Mouse (Mus musculus): ENCODE results near the gene Gins1.
"Not testable (repeated sequence)": the region's sequence is repeated elsewhere in the genome, so short reads cannot be mapped to it uniquely, and the experiment has no call there.

The Gins1 gene

GRCm38 (mm10) chr2:150904936-150905450 is at the start of gene Gins1:
Gins1 (plus strand) TSS chr2:150905400.
- DNase-seq, result no peak

- no peak for DNase-seq
Observed at GRCm38 (mm10) chr2:150858724-150859487, 46.3 kb upstream of the Gins1 start.

- no peak for DNase-seq
Observed at GRCm38 (mm10) chr2:150859709-150860470, 45.3 kb upstream of the Gins1 start.

- no peak for DNase-seq
Observed at GRCm38 (mm10) chr2:150861128-150861527, 44.1 kb upstream of the Gins1 start.

GRCm38 (mm10) chr2:150867021-150867420 is 38.2 kb upstream of the Gins1 start:
- DNase-seq, result no peak

GRCm38 (mm10) chr2:150869446-150869845 is 35.8 kb upstream of the Gins1 start:
- DNase-seq, result no peak

- DNase-seq, result no peak
Observed at GRCm38 (mm10) chr2:150874508-150874907, 30.7 kb upstream of the Gins1 start.

- DNase-seq, result no peak
Observed at GRCm38 (mm10) chr2:150875226-150875625, 30.0 kb upstream of the Gins1 start.

GRCm38 (mm10) chr2:150877561-150877960 is 27.6 kb upstream of the Gins1 start:
- DNase-seq, result no peak

GRCm38 (mm10) chr2:150884075-150884778 is 21.0 kb upstream of the Gins1 start:
- no peak for DNase-seq

- DNase-seq, result no peak
Observed at GRCm38 (mm10) chr2:150884779-150885110, 20.5 kb upstream of the Gins1 start.

- no peak for DNase-seq
Observed at GRCm38 (mm10) chr2:150885814-150886213, 19.4 kb upstream of the Gins1 start.

- DNase-seq, result no peak
Observed at GRCm38 (mm10) chr2:150886315-150886714, 18.9 kb upstream of the Gins1 start.

GRCm38 (mm10) chr2:150887370-150887769 is 17.8 kb upstream of the Gins1 start:
- DNase-seq, result no peak

- no peak for DNase-seq
Observed at GRCm38 (mm10) chr2:150894617-150895267, 10.5 kb upstream of the Gins1 start.

- DNase-seq, result no peak
Observed at GRCm38 (mm10) chr2:150895691-150896252, 9.4 kb upstream of the Gins1 start.

GRCm38 (mm10) chr2:150900341-150900740 is 4.9 kb upstream of the Gins1 start:
- no peak for DNase-seq

- no peak for DNase-seq
Observed at GRCm38 (mm10) chr2:150902347-150902746, 2.9 kb upstream of the Gins1 start.

- DNase-seq, result peak; percentile 97
Observed at GRCm38 (mm10) chr2:150904272-150904935, 796 bp upstream of the Gins1 start, which contains the start of gene Abhd12. Abhd12 (minus strand) TSS chr2:150904741.

- not testable (repeated sequence) for DNase-seq
Observed at GRCm38 (mm10) chr2:150908881-150909280, 3.7 kb downstream of the Gins1 start.

GRCm38 (mm10) chr2:150909429-150910039 is 4.3 kb downstream of the Gins1 start:
- DNase-seq, result peak; percentile 84

Measured in cerebellum, adult 11-12 months (tissue).